Mouse (Mus musculus) stomach, embryonic 14.5 days (tissue): ENCODE data around the gene Nfic. TPM values are rescaled to one million over a fixed set of nuclear protein-coding genes. Genes with fewer than 3 reads are reported as not detected.

Experiments
- microRNA-seq: library from miRNA; unstranded; fragments of <30 nt; microRNA quantifications from one replicate; pipeline ENCODE4, GENCODE M21; 2016
- polyA plus RNA-seq: library from polyadenylated mRNA; unstranded; fragments of >200 nt; fragmentation: Nextera tagmentation; extraction: Ambion mirVana; gene quantifications from 2 replicates; pipeline ENCODE4 v1.2.1, GENCODE M21; 2014

Gene Nfic
- polyA plus RNA-seq, 1 experiment from 2014 or later: 80.1 TPM

Small RNA genes lying within 50 kb of the gene (microRNA-seq; reads per million reads assigned to microRNA genes)
- gene Gm25595: not detected
- 1.3 reads per million for gene Mir1191b
- not detected for gene Mir6913

Other genes with a start within 250 kb of the Nfic start
- gene Atcay, start 224.8 kb downstream of the Nfic start, polyA plus RNA-seq: 1.9 and 2.2 TPM in 2 replicates
- gene Zfr2, start 222.5 kb downstream of the Nfic start, polyA plus RNA-seq: 9.2 and 10.8 TPM in 2 replicates
- gene Matk, start 202.7 kb downstream of the Nfic start, polyA plus RNA-seq: 3.4 and 3.9 TPM in 2 replicates
- 223 and 246 TPM in 2 replicates for gene Mrpl54, start 188.7 kb downstream of the Nfic start, polyA plus RNA-seq
- gene Apba3, start 188.7 kb downstream of the Nfic start, polyA plus RNA-seq: 47.0 and 51.1 TPM in 2 replicates
- 21.6 and 25.2 TPM in 2 replicates for gene Tjp3, start 164.1 kb downstream of the Nfic start, polyA plus RNA-seq
- 50.1 and 51.4 TPM in 2 replicates for gene Pip5k1c, start 162.7 kb downstream of the Nfic start, polyA plus RNA-seq
- gene Cactin, start 134.5 kb downstream of the Nfic start, polyA plus RNA-seq: 21.3 and 21.7 TPM in 2 replicates
- 23.1 and 23.4 TPM in 2 replicates for gene Tbxa2r, start 126.9 kb downstream of the Nfic start, polyA plus RNA-seq
- gene Gipc3, start 112.4 kb downstream of the Nfic start, polyA plus RNA-seq: 0.07 TPM in 1 of 2 replicates, not detected in the other
- gene Hmg20b, start 105.2 kb downstream of the Nfic start, polyA plus RNA-seq: 98.6 TPM in 2 replicates
- gene Mfsd12, start 98.1 kb downstream of the Nfic start, polyA plus RNA-seq: 4.7 and 4.8 TPM in 2 replicates
- gene 4930404N11Rik, start 89.8 kb downstream of the Nfic start, polyA plus RNA-seq: 0.43 and 0.59 TPM in 2 replicates
- gene Fzr1, start 77.1 kb downstream of the Nfic start, polyA plus RNA-seq: 81.3 and 88.7 TPM in 2 replicates
- 44.8 and 48.5 TPM in 2 replicates for gene Dohh, start 71.2 kb downstream of the Nfic start, polyA plus RNA-seq
- 3.1 and 4.1 TPM in 2 replicates for gene Gm48551, start 71.2 kb downstream of the Nfic start, polyA plus RNA-seq
- gene Gm48552, start 66.6 kb downstream of the Nfic start, polyA plus RNA-seq: 1.0 and 1.1 TPM in 2 replicates
- 17.7 and 21.5 TPM in 2 replicates for gene Smim24, start 62.6 kb downstream of the Nfic start, polyA plus RNA-seq
- 1.7 and 2.2 TPM in 2 replicates for gene Celf5, start 27.1 kb upstream of the Nfic start, polyA plus RNA-seq
- gene Ncln, start 40.8 kb upstream of the Nfic start, polyA plus RNA-seq: 79.1 and 79.3 TPM in 2 replicates
- 0.41 and 0.72 TPM in 2 replicates for gene S1pr4, start 44.5 kb upstream of the Nfic start, polyA plus RNA-seq
- 3.6 and 7.4 TPM in 2 replicates for gene Gna15, start 68.6 kb upstream of the Nfic start, polyA plus RNA-seq
- gene Gna11, start 89.6 kb upstream of the Nfic start, polyA plus RNA-seq: 86.2 and 89.3 TPM in 2 replicates
- 363 and 388 TPM in 2 replicates for gene Aes, start 103.9 kb upstream of the Nfic start, polyA plus RNA-seq
- gene Tle2, start 118.9 kb upstream of the Nfic start, polyA plus RNA-seq: 17.7 and 19.1 TPM in 2 replicates
- 14.3 and 18.2 TPM in 2 replicates for gene Tle6, start 145.4 kb upstream of the Nfic start, polyA plus RNA-seq
- gene BC025920, start 150.6 kb upstream of the Nfic start, polyA plus RNA-seq: 0.57 and 0.69 TPM in 2 replicates
- 33.4 and 43.4 TPM in 2 replicates for gene Sirt6, start 172.2 kb upstream of the Nfic start, polyA plus RNA-seq
- 7.8 and 9.1 TPM in 2 replicates for gene Ankrd24, start 172.9 kb upstream of the Nfic start, polyA plus RNA-seq
- 6.0 and 6.3 TPM in 2 replicates for gene Gm10778, start 193.4 kb upstream of the Nfic start, polyA plus RNA-seq
- 22.1 and 23.8 TPM in 2 replicates for gene Zfp433, start 249.2 kb upstream of the Nfic start, polyA plus RNA-seq